Mouse (Mus musculus) bone marrow, adult 2 months (tissue): Measurements from ENCODE around the gene Tvp23b.

Experiments
- CTCF ChIP-seq: fragments of 200-500 bp; IDR thresholded peaks from 2 replicates; pipeline ENCODE4 v1.5.1; 2011; ENCODE audit warnings: low read length, control low read depth; ENCODE audit not compliant: control insufficient read depth, insufficient read depth
- POLR2A ChIP-seq: fragments of 200-500 bp; IDR thresholded peaks from 2 replicates; pipeline ENCODE4 v1.6.1; 2011; ENCODE audit warnings: low read depth, mild to moderate bottlenecking, control low read depth, low read length, borderline replicate concordance; ENCODE audit not compliant: control insufficient read depth

- TF ChIP-seq CTCF: no peak
- TF ChIP-seq POLR2A: no peak
These were observed 78.4 kb downstream of the Tvp23b start for GRCm38 (mm10) chr11:62957626-62958180.
